Mouse (Mus musculus) brain, embryonic 14.5 days (tissue): ENCODE measurements around the gene Cdh1.

ENCODE experiments used
- CTCF ChIP-seq: fragments of 200-500 bp; IDR thresholded peaks from 2 replicates; pipeline ENCODE4 v1.5.1; 2012; ENCODE audit warnings: inconsistent platforms, mild to moderate bottlenecking, moderate library complexity, borderline replicate concordance; ENCODE audit not compliant: insufficient read depth, insufficient read length; ENCODE audit errors: extremely low read depth
- POLR2A ChIP-seq: fragments of 200-500 bp; IDR thresholded peaks from 2 replicates; pipeline ENCODE4 v1.6.1; 2012; ENCODE audit warnings: mild to moderate bottlenecking, inconsistent platforms, borderline replicate concordance; ENCODE audit not compliant: poor library complexity, insufficient read depth, insufficient read length, severe bottlenecking; ENCODE audit errors: extremely low read depth

DNA sequence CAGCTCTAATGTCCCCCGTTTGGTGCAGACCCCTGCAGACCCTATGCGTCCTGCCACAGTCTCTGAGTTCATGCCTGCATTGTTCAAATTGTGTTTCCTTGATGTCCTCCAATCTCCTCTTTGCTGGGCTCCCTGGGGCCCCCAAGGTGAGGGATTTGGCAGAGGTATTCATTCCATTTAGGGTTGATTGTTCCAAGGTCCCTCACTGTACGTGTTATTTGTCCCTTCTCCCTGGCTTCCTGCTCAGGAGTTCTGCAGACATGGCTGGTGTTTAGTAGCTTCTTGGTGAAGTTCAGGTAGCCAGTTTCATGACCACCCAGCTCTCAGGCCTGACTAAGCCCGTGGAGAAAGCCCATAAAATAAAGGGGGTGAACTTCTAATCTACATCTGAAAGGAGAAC is 13.5 kb downstream of the Cdh1 start:
- TF ChIP-seq CTCF (no peak), POLR2A (no peak)
